8 mouse cellular contexts compared by ENCODE assay signal in genomic region chr6:40436047-40436483, GRCm38 (mm10). TPM values are rescaled to one million over a fixed set of nuclear protein-coding genes. Genes with fewer than 3 reads are reported as not detected.
DNase-seq lines count a peak whose midpoint lies in the region; ATAC-seq lines count a peak whose summit lies in the region.

TSS of gene E330009J07Rik (minus strand) at chr6:40436135.

- H3K27ac ChIP-seq in embryonic facial prominence, embryonic 13.5 days, result peak within 1 kb of the TSS; percentile 76
- 0 out of 2 replicates have a peak within 1 kb of the TSS, but pooled peaks have one; percentile 22 for H3K27ac ChIP-seq in heart, embryonic 11.5 days (ENCODE audit: low read depth, low read length)
- peak within 1 kb of the TSS; percentile 22; the same call in 1 of the 2 replicates for H3K27ac ChIP-seq in kidney, embryonic 16.5 days (ENCODE audit: low read length)
- H3K27ac ChIP-seq in liver, embryonic 12.5 days, result no peak within 1 kb of the TSS
- peak within 1 kb of the TSS; percentile 68; the same call in 1 of the 2 replicates for H3K27ac ChIP-seq in stomach, embryonic 15.5 days

- H3K36me3 ChIP-seq in embryonic facial prominence, embryonic 13.5 days, result no peaks in the 10 kb centered on the region
- no peaks in the 10 kb centered on the region for H3K36me3 ChIP-seq in heart, embryonic 11.5 days (ENCODE audit: control insufficient read depth, insufficient read depth, low read length)
- H3K36me3 ChIP-seq in kidney, embryonic 16.5 days (ENCODE audit: insufficient read depth, low read length), result no peaks in the 10 kb centered on the region
- H3K36me3 ChIP-seq in liver, embryonic 12.5 days, result no peaks in the 10 kb centered on the region
- H3K36me3 ChIP-seq in stomach, embryonic 15.5 days, result no peaks in the 10 kb centered on the region

- WGBS in embryonic facial prominence, embryonic 13.5 days, result under 1% methylated on average over 37 of the region's 38 CpGs
- WGBS in heart, embryonic 11.5 days (ENCODE audit: insufficient replicate concordance), result under 1% methylated on average over 38 of the region's 38 CpGs
- under 1% methylated on average over 27 of the region's 38 CpGs for WGBS in kidney, embryonic 16.5 days
- WGBS in liver, embryonic 12.5 days (ENCODE audit: insufficient replicate concordance), result 1% methylated on average over 38 of the region's 38 CpGs
- WGBS in stomach, embryonic 15.5 days, result 1% methylated on average over 38 of the region's 38 CpGs

- peaks cover 28% of the 10 kb centered on the region for H3K27me3 ChIP-seq in embryonic facial prominence, embryonic 13.5 days
- peaks cover 3% of the 10 kb centered on the region for H3K27me3 ChIP-seq in heart, embryonic 11.5 days (ENCODE audit: control insufficient read depth, insufficient read depth, low read length)
- H3K27me3 ChIP-seq in kidney, embryonic 16.5 days (ENCODE audit: insufficient read depth, low read length), result peaks cover 15% of the 10 kb centered on the region; the same call in 1 of the 2 replicates
- H3K27me3 ChIP-seq in liver, embryonic 12.5 days (replicated peaks), result peaks cover 73% of the 10 kb centered on the region
- H3K27me3 ChIP-seq in stomach, embryonic 15.5 days (replicated peaks), result no peaks in the 10 kb centered on the region

- H3K4me3 ChIP-seq in embryonic facial prominence, embryonic 13.5 days, result peak within 1 kb of the TSS; percentile 74
- peak within 1 kb of the TSS; percentile 75 for H3K4me3 ChIP-seq in heart, embryonic 11.5 days (ENCODE audit: low read depth, low read length)
- H3K4me3 ChIP-seq in kidney, embryonic 16.5 days (ENCODE audit: low read length), result peak within 1 kb of the TSS; percentile 66
- peak within 1 kb of the TSS; percentile 69 for H3K4me3 ChIP-seq in liver, embryonic 12.5 days
- H3K4me3 ChIP-seq in stomach, embryonic 15.5 days (replicated peaks), result peak within 1 kb of the TSS; percentile 86

- H3K9ac ChIP-seq in embryonic facial prominence, embryonic 13.5 days, result peak within 1 kb of the TSS; percentile 85
- peak within 1 kb of the TSS; percentile 84 for H3K9ac ChIP-seq in heart, embryonic 11.5 days (ENCODE audit: low read depth, low read length)
- peak within 1 kb of the TSS; percentile 74 for H3K9ac ChIP-seq in kidney, embryonic 16.5 days (replicated peaks; ENCODE audit: low read length)
- H3K9ac ChIP-seq in liver, embryonic 12.5 days, result peak within 1 kb of the TSS; percentile 65
- peak within 1 kb of the TSS; percentile 78 for H3K9ac ChIP-seq in stomach, embryonic 15.5 days

- H3K4me2 ChIP-seq in embryonic facial prominence, embryonic 13.5 days, result peak within 1 kb of the TSS; percentile 68
- peak within 1 kb of the TSS; percentile 93 for H3K4me2 ChIP-seq in heart, embryonic 11.5 days
- H3K4me2 ChIP-seq in kidney, embryonic 16.5 days (replicated peaks; ENCODE audit: low read depth, low read length), result peak within 1 kb of the TSS; percentile 72
- peak within 1 kb of the TSS; percentile 97 for H3K4me2 ChIP-seq in liver, embryonic 12.5 days
- peak within 1 kb of the TSS; percentile 93 for H3K4me2 ChIP-seq in stomach, embryonic 15.5 days

- DNase-seq in 3134 (ENCODE audit: extremely low read depth, insufficient read length, low spot score), result peak; percentile 62
- DNase-seq in adrenal gland, postnatal 14 days, result peak; percentile 93
- peak; percentile 80 for DNase-seq in naive thymus-derived CD4-positive, alpha-beta T cell, adult 2 months (ENCODE audit: low read depth)

- ATAC-seq in embryonic facial prominence, embryonic 13.5 days (ENCODE audit: insufficient number of reproducible peaks, insufficient read depth, low FRiP score, low TSS enrichment, low read depth), result peak; percentile 88
- ATAC-seq in heart, embryonic 11.5 days (replicated peaks; ENCODE audit: insufficient number of reproducible peaks, low FRiP score, low TSS enrichment), result peak; percentile 88
- peak; percentile 96 for ATAC-seq in kidney, embryonic 16.5 days (ENCODE audit: low FRiP score, low TSS enrichment)
- peak; percentile 88 for ATAC-seq in liver, embryonic 12.5 days
- peak; percentile 91 for ATAC-seq in stomach, embryonic 15.5 days (ENCODE audit: insufficient read depth, low FRiP score, low read depth)

- peaks cover 20% of the 10 kb centered on the region for H3K4me1 ChIP-seq in embryonic facial prominence, embryonic 13.5 days
- no peaks in the 10 kb centered on the region for H3K4me1 ChIP-seq in heart, embryonic 11.5 days (ENCODE audit: control insufficient read depth, insufficient read depth, low read length)
- peaks cover 16% of the 10 kb centered on the region for H3K4me1 ChIP-seq in kidney, embryonic 16.5 days (ENCODE audit: insufficient read depth, low read length)
- peaks cover 11% of the 10 kb centered on the region; the same call in 1 of the 2 replicates for H3K4me1 ChIP-seq in liver, embryonic 12.5 days
- H3K4me1 ChIP-seq in stomach, embryonic 15.5 days, result peaks cover 8% of the 10 kb centered on the region; the same call in 1 of the 2 replicates

- no peaks in the 10 kb centered on the region for H3K9me3 ChIP-seq in embryonic facial prominence, embryonic 13.5 days
- no peaks in the 10 kb centered on the region for H3K9me3 ChIP-seq in heart, embryonic 11.5 days (replicated peaks; ENCODE audit: control insufficient read depth, low read length)
- H3K9me3 ChIP-seq in kidney, embryonic 16.5 days (ENCODE audit: low read length), result no peaks in the 10 kb centered on the region
- no peaks in the 10 kb centered on the region for H3K9me3 ChIP-seq in liver, embryonic 12.5 days (replicated peaks)
- no peaks in the 10 kb centered on the region for H3K9me3 ChIP-seq in stomach, embryonic 15.5 days

RNA-seq across cellular contexts. Expression of gene E330009J07Rik, which starts in this region (rescaled TPM):
- total RNA-seq in adrenal gland, postnatal 14 days (2021), result 14.3 and 17.9 TPM in 2 replicates
- polyA plus RNA-seq in embryonic facial prominence, embryonic 13.5 days (2015; fragmentation: Nextera tagmentation; extraction: Ambion mirVana), result 9.6 and 10.8 TPM in 2 replicates
- polyA plus RNA-seq in heart, embryonic 11.5 days (2014; fragmentation: Nextera tagmentation; extraction: Ambion mirVana), result 3.4 and 3.7 TPM in 2 replicates
- polyA plus RNA-seq in kidney, embryonic 16.5 days (2015; fragmentation: Nextera tagmentation; extraction: Ambion mirVana), result 10.5 and 12.5 TPM in 2 replicates
- 2.2 and 2.3 TPM in 2 replicates for polyA plus RNA-seq in liver, embryonic 12.5 days (2016; fragmentation: Nextera tagmentation; extraction: Ambion mirVana)
- polyA plus RNA-seq in stomach, embryonic 15.5 days (2015; fragmentation: Nextera tagmentation; extraction: Ambion mirVana), result 13.7 and 16.0 TPM in 2 replicates
